Mouse (Mus musculus): ENCODE data around the gene Prr14l. TPM values are rescaled to one million over a fixed set of nuclear protein-coding genes. Genes with fewer than 3 reads are reported as not detected.
"Not testable (repeated sequence)": the region's sequence is repeated elsewhere in the genome, so short reads cannot be mapped to it uniquely, and the experiment has no call there.

Gene Prr14l
- polyA plus RNA-seq, 2 experiments = 13.9 to 14.9 TPM

GRCm38 (mm10) chr5:32767636-32768373 is 86.3 kb downstream of the Prr14l start:
- H3K9me3 ChIP-seq (ENCODE audit: control insufficient read depth, low read length) = no peaks in the 10 kb centered on the region

GRCm38 (mm10) chr5:32767004-32767403 is 87.1 kb downstream of the Prr14l start:
- ATAC-seq (ENCODE audit: low FRiP score, low read depth) = no peak
- WGBS = 93% methylated on average over 3 of the region's 3 CpGs
- H3K27me3 ChIP-seq (ENCODE audit: control insufficient read depth, insufficient read depth, low read length) = no peaks in the 10 kb centered on the region
- peaks cover 17% of the 10 kb centered on the region for H3K36me3 ChIP-seq (ENCODE audit: control insufficient read depth, insufficient read depth, low read length)
- no peaks in the 10 kb centered on the region for H3K4me1 ChIP-seq (ENCODE audit: control insufficient read depth, insufficient read depth, low read length)
- H3K4me2 ChIP-seq (replicated peaks; ENCODE audit: low read depth, low read length, severe bottlenecking) = no peak overlapping the region
- no peak overlapping the region for H3K4me3 ChIP-seq (replicated peaks; ENCODE audit: low read length)
- H3K9me3 ChIP-seq (ENCODE audit: control insufficient read depth, low read length) = no peaks in the 10 kb centered on the region
- no peak for TF ChIP-seq POLR2A (IDR thresholded peaks at IDR 0.05; ENCODE audit: borderline replicate concordance, extremely low read depth, insufficient read depth, insufficient read length)
- no peak for DNase-seq (ENCODE audit: low spot score)
- H3K9ac ChIP-seq (ENCODE audit: low read depth, low read length, severe bottlenecking) = no peak overlapping the region
- H3K27ac ChIP-seq (replicated peaks; ENCODE audit: low read depth, low read length) = no peak overlapping the region

More at GRCm38 (mm10) chr5:32767636-32768373, 86.3 kb downstream of the Prr14l start:
- Histone ChIP-seq H3K4me2 (replicated peaks; ENCODE audit: low read depth, low read length, severe bottlenecking) (no peak overlapping the region), H3K27ac (replicated peaks; ENCODE audit: low read depth, low read length) (no peak overlapping the region), H3K4me1 (ENCODE audit: control insufficient read depth, insufficient read depth, low read length) (no peaks in the 10 kb centered on the region), H3K36me3 (ENCODE audit: control insufficient read depth, insufficient read depth, low read length) (peaks cover 17% of the 10 kb centered on the region), H3K4me3 (replicated peaks; ENCODE audit: low read length) (no peak overlapping the region), H3K9ac (ENCODE audit: low read depth, low read length, severe bottlenecking) (no peak overlapping the region), H3K27me3 (ENCODE audit: control insufficient read depth, insufficient read depth, low read length) (no peaks in the 10 kb centered on the region)
- WGBS = 90% methylated on average over 4 of the region's 4 CpGs
- no peak for DNase-seq (ENCODE audit: low spot score)
- no peak for ATAC-seq (ENCODE audit: low FRiP score, low read depth)
- TF ChIP-seq POLR2A (IDR thresholded peaks at IDR 0.05; ENCODE audit: borderline replicate concordance, extremely low read depth, insufficient read depth, insufficient read length) = no peak

DNA sequence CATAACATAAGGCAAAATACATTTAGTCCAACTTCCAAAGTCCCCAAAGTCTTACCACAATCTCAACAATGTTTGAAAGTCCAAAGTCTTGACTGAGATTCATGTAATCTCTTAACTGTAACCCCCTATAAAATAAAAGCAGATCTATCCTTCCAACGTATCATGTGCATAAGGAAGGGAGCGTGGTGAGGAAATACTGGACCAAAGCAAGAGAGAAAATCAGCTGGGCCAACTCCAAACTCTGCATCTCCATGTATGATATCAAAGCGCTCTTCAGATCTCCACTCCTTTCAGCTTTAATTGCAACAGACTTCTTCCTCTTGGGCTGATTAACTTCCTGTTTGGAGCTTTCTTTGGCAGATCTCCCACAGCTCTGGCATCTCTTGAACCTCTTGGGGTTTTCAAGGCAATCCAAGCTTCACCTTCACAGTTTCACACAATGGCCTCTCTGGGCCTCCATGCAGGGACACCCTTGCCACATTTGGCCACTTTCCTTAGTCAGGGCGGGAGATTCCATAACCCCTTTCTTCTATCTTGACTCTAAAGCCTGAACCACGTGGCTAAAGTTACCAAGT is 92.4 kb downstream of the Prr14l start:
- ATAC-seq (ENCODE audit: low FRiP score, low read depth) (no peak), DNase-seq (ENCODE audit: low spot score) (no peak)
- 89% methylated on average over 5 of the region's 5 CpGs for WGBS
- H3K27ac ChIP-seq (replicated peaks; ENCODE audit: low read depth, low read length) = no peak overlapping the region
- H3K27me3 ChIP-seq (ENCODE audit: control insufficient read depth, insufficient read depth, low read length) = no peaks in the 10 kb centered on the region
- peaks cover 10% of the 10 kb centered on the region for H3K36me3 ChIP-seq (ENCODE audit: control insufficient read depth, insufficient read depth, low read length)
- H3K9me3 ChIP-seq (ENCODE audit: control insufficient read depth, low read length) = no peaks in the 10 kb centered on the region
- H3K4me1 ChIP-seq (ENCODE audit: control insufficient read depth, insufficient read depth, low read length) = no peaks in the 10 kb centered on the region
- H3K4me3 ChIP-seq (replicated peaks; ENCODE audit: low read length) = no peak overlapping the region
- H3K9ac ChIP-seq (ENCODE audit: low read depth, low read length, severe bottlenecking) = no peak overlapping the region
- no peak overlapping the region for H3K4me2 ChIP-seq (replicated peaks; ENCODE audit: low read depth, low read length, severe bottlenecking)
- no peak for TF ChIP-seq POLR2A (IDR thresholded peaks at IDR 0.05; ENCODE audit: borderline replicate concordance, extremely low read depth, insufficient read depth, insufficient read length)

DNA sequence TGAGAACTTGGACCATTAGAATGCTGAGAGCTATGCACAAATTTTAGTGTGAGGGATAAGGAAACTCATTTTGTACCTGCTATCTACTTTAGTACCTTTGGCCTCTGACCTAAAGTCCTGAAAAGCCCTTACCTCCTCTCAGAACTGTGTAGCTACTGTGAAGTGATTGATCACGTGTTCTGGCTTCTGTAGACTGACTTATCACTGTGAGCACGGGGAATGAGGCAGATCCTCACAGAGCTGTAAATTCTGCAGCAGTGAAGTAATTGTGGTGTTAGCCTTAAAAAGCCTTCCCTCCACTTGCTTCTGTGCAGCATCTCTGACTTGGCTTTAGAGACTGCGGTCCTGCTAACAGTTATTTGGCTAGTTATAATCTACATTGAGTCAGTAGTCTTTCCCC is 93.3 kb downstream of the Prr14l start:
- ATAC-seq (ENCODE audit: low FRiP score, low read depth) (no peak), DNase-seq (ENCODE audit: low spot score) (no peak)
- no peak overlapping the region for H3K4me3 ChIP-seq (replicated peaks; ENCODE audit: low read length)
- no peaks in the 10 kb centered on the region for H3K9me3 ChIP-seq (ENCODE audit: control insufficient read depth, low read length)
- H3K4me1 ChIP-seq (ENCODE audit: control insufficient read depth, insufficient read depth, low read length) = no peaks in the 10 kb centered on the region
- H3K9ac ChIP-seq (ENCODE audit: low read depth, low read length, severe bottlenecking) = no peak overlapping the region
- H3K36me3 ChIP-seq (ENCODE audit: control insufficient read depth, insufficient read depth, low read length) = peaks cover 10% of the 10 kb centered on the region
- no peak overlapping the region for H3K27ac ChIP-seq (replicated peaks; ENCODE audit: low read depth, low read length)
- no peak for TF ChIP-seq POLR2A (IDR thresholded peaks at IDR 0.05; ENCODE audit: borderline replicate concordance, extremely low read depth, insufficient read depth, insufficient read length)
- H3K4me2 ChIP-seq (replicated peaks; ENCODE audit: low read depth, low read length, severe bottlenecking) = no peak overlapping the region
- 75% methylated on average over 3 of the region's 3 CpGs for WGBS
- H3K27me3 ChIP-seq (ENCODE audit: control insufficient read depth, insufficient read depth, low read length) = no peaks in the 10 kb centered on the region

- not testable (repeated sequence) for H3K9ac ChIP-seq (ENCODE audit: low read depth, low read length, severe bottlenecking); DNase-seq (ENCODE audit: low spot score); H3K9me3 ChIP-seq (ENCODE audit: control insufficient read depth, low read length); H3K27me3 ChIP-seq (ENCODE audit: control insufficient read depth, insufficient read depth, low read length); H3K4me1 ChIP-seq (ENCODE audit: control insufficient read depth, insufficient read depth, low read length); H3K27ac ChIP-seq (replicated peaks; ENCODE audit: low read depth, low read length); H3K4me2 ChIP-seq (replicated peaks; ENCODE audit: low read depth, low read length, severe bottlenecking); H3K36me3 ChIP-seq (ENCODE audit: control insufficient read depth, insufficient read depth, low read length); H3K4me3 ChIP-seq (replicated peaks; ENCODE audit: low read length); ATAC-seq (ENCODE audit: low FRiP score, low read depth)
- WGBS = 92% methylated on average over 16 of the region's 18 CpGs
Measured at GRCm38 (mm10) chr5:32760352-32760751, 93.7 kb downstream of the Prr14l start.
